Comparison of ENCODE assay signal across 8 mouse cellular contexts in the genomic region with DNA sequence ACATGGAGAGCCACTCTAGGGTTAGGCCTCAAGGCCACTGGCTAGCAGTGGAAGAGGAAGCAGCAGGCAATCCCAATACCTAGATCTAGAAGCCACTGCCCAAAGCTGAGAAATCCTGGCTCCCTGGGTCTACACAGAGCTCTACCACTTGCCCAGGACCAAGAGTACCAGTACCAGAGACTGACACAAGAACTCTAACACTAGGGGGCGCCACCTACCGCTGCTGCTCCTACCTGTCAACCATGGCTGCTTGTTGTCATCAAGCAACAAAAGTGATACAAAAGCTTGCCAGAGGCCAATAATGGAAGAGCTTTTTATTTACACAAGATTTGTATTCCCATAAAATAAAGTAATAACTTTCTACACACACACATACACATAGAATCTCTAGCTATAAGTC. TPM values are rescaled to one million over a fixed set of nuclear protein-coding genes. Genes with fewer than 3 reads are reported as not detected.
DNase-seq lines count a peak whose midpoint lies in the region; ATAC-seq and TF ChIP-seq lines count a peak whose summit lies in the region.
"Had no signal": no experiment of that assay in that cellular context is flagged by ENCODE, and none has a peak within 500 bp of the region (broad histone marks: within the 10 kb centered on the region; RNA-seq: fewer than 3 reads in every experiment).

No protein-coding gene starts in this region.

- H3K4me3 ChIP-seq in C2C12 (ENCODE audit: insufficient read depth, poor library complexity, severe bottlenecking) = no peak overlapping the region
- H3K4me3 ChIP-seq: limb, embryonic 13.5 days had no signal

- H3K79me2 ChIP-seq in C2C12 (ENCODE audit: control insufficient read depth, insufficient read depth) = no peaks in the 10 kb centered on the region

- H3K79me3 ChIP-seq in C2C12 (ENCODE audit: low read depth) = no peaks in the 10 kb centered on the region

- no peak for TF ChIP-seq POLR2A in brain, embryonic 14.5 days (IDR thresholded peaks at IDR 0.05; ENCODE audit: borderline replicate concordance, extremely low read depth, insufficient read depth, insufficient read length, poor library complexity, severe bottlenecking)

- TF ChIP-seq CTCF in C2C12 (IDR thresholded peaks at IDR 0.05; ENCODE audit: control insufficient read depth, insufficient read depth, insufficient read length) = peak; percentile 23
- peak; percentile 64; the same call in 1 of the 2 replicates for TF ChIP-seq CTCF in brain, embryonic 14.5 days (IDR thresholded peaks at IDR 0.05; ENCODE audit: borderline replicate concordance, extremely low read depth, insufficient read depth, insufficient read length)

- no peak overlapping the region for H3ac ChIP-seq in C2C12 (ENCODE audit: control insufficient read depth, insufficient read length, low read depth)

- H3K27me3 ChIP-seq in C2C12 (ENCODE audit: control insufficient read depth, insufficient read depth, insufficient read length) = no peaks in the 10 kb centered on the region
- H3K27me3 ChIP-seq: limb, embryonic 13.5 days had no signal

- H3K36me3 ChIP-seq in C2C12 (ENCODE audit: control insufficient read depth, insufficient read depth) = no peaks in the 10 kb centered on the region
- H3K36me3 ChIP-seq: limb, embryonic 13.5 days had no signal

- DNase-seq in 3134 (ENCODE audit: extremely low read depth, insufficient read length, low spot score) = peak; percentile 21
- peak; percentile 75 for DNase-seq in brain, embryonic 14.5 days (ENCODE audit: low read depth)
- peak; percentile 77 to 88 for DNase-seq in kidney, postnatal 36 days
- peak; percentile 29 to 55 for DNase-seq in lung, adult 18-20 months
- peak; percentile 17 for DNase-seq in spleen, adult 12 weeks (ENCODE audit: low spot score)

- ATAC-seq in frontal cortex, adult (ENCODE audit: low TSS enrichment) = peak; percentile 70

TF ChIP-seq in C2C12, 6 proteins besides CTCF, POLR2A, EP300 and RAD21:
- TF ChIP-seq FOSL1 (IDR thresholded peaks at IDR 0.05; ENCODE audit: insufficient read depth, low read length, poor library complexity, severe bottlenecking) = no peak

RNA-seq across cellular contexts. Expression of gene Rec114, which starts 33.8 kb away (rescaled TPM):
- polyA plus RNA-seq in C2C12 (2012; fragmentation: generic; extraction: Trizol) = 1.1 TPM
- polyA plus RNA-seq in brain, embryonic 14.5 days (2012; rRNA removed) = 0.59 and 0.60 TPM in 2 replicates

Comparison
In these comparisons a context has a peak if more than half of its experiments do, and no peak if none do; other contexts are left out.
1. DNase-seq: peak in every context shown above with its lines; median percentile 82 in kidney, postnatal 36 days; 75 in brain, embryonic 14.5 days; 42 in lung, adult 18-20 months; 21 in 3134; 17 in spleen, adult 12 weeks.